Mouse (Mus musculus) gastrocnemius, postnatal 10 days (tissue): ENCODE measurements at regions not wholly inside any gene's neighbourhood (a gene's known extent, or its start where the extent isn't known, plus 50 kb on each side); places are given as distances from the start of the nearest gene placed in this dataset.

Source experiments
- DNase-seq: peaks from one replicate; pipeline ENCODE4 v3.0.0; 2021; ENCODE audit warnings: mixed read lengths

DNA sequence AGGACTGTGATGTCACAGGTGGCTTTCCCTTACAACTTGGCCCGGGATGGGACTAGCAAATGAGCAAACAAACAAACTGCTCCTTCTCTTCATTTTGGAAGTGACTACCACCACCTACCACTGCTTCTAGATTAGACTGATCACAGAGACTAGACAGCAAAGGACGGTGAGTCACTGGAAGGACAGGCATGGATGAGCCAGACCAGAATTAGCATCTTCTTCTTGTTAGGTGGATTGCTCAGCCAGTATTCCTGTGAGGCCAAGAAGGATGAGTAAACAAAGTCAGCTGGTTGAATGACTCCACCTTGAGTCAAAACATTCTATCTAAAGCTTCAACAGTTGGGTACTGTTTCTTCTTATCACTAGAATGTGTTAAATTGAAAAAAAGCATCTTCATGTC, 385.1 kb upstream of the Mon1b start:
- DNase-seq = no peak

DNA sequence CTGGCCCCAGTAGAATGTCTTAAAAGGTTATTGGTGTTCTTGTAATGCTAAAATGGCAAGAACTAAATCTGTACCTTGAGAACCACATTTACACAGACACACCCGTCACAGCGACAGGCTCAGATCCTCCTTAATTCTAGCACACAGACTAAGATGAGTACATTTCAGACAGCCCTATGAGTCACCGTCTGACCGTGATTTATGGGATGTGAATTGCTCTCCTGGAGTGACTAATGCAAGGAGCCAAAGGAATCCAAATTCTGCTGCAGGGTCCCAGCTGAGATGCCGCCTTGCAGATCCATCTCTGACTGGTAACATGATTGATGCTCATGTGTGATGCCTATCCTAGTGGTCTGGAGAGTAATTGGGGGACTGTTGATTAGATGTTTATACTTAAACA, 381.3 kb upstream of the Mon1b start:
- no peak for DNase-seq

DNA sequence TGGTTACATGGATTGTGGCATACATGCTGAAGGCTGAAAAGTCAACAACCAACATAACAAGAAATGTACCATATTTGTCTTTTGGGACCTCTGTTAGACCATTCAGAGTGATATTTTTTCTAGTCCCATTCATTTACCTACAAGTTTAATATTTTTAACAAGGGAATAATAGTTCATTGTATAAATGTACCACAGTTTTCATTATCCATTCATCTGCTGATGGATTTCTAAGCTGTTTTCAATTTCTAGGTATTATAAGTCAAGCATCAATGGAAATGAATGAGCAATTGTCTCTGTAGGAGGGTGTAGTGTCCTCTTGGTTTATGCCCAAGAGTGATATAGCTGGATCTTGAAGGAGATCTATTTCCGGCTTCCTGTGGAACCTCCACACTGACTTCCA, 375.9 kb upstream of the Mon1b start:
- no peak for DNase-seq

DNA sequence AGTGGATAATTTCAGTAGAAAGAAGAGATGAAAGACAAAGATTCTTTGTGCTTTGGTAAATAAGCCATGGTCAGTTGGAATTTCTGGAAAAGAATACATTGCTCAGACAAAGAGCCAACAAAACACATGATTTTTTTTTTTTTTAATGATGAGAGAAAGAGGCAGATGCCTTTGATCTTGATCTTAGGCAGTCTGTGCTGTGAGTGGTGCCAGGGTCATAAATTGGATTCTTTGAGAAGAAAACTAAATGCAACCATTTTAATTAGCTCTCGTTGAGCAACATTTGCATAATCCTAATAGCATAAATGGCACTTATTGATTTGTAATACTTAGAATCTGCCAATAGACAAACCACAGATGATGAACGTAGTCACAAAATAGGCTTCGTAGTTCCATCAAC, 372.1 kb upstream of the Mon1b start:
- DNase-seq = no peak

DNA sequence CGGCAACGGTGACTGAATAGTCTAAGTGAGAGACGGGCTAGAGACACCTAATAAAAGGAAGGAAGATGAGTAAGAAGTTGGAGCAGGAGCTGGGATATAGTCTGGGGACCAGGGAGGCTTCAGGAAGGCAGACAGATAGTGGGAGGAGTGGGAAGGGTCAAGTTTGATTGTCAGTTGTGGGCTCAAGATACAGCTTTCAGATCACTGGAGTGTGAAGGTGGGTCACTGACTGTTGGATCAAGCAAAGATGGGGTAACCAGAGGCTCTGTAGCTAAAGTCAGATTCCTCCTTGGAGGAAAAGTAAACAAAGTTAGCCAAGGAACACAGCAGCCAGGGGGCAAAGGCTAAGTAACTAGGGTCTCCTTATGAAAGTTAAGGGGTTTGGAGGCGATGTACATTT, 364.1 kb upstream of the Mon1b start:
- DNase-seq = no peak

DNA sequence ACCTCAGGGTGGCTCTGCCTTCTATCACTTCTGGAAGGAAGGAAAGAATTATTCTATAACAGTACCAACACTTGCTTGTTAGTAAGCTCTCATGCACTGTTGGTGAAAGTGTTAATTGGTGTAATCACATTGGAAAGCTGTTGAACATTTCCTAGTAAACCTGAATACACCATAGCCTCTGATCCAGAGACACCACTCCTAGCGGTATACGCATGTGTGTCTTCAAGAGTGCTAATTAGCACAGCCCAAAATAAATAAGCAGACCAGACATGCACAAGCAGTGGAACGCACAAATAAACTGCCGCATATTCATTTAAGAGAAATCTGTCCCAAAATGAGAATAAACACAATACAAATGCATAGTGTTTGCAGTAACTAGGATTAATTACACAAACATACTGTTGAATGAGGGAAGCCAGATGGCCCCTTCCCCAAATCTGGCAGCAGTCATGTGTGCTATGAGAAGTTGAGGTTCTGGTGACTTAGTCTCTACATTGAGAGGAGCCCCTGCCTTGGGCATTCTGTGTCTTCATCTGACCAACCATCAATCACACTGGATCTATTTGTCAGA, 335.0 kb upstream of the Mon1b start:
- DNase-seq = no peak

DNA sequence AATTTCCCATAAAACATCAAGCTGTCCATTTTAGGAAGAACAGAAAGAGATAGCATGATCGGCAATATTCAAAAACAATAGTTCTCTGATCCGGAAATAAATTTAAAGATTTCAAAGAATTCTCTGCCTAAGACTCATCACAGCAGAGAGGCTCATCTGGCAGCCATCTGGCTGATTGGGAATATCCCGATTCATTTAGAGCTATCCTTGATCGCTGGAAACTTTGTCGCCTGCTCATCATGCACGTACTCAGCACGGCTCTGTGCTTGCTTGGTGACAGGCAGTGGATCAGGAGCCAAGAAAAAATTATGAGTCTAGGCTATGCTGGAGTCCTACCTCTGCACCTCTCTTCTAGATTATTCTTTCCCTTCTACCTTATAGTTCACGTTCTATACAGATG, 332.0 kb upstream of the Mon1b start:
- no peak for DNase-seq

DNA sequence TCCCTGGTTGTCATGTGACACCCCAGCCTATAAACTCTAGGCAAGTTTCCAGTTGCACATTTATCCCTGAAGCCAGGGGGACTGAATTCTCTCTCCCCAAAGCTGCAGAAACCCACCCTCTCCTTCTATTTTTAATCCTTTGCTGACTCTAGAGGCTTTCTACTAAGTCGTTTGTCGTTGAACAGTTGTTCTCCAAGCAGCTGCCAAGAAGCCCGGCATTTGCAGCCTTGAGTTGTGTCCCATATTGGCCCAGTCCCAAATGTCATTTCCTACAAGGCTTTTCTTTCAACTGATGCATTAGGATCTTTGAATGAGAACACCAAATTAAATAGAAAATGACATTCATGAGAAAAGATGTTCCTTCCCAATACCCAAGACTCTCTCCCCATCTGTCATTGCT, 318.2 kb upstream of the Mon1b start:
- DNase-seq = no peak

DNA sequence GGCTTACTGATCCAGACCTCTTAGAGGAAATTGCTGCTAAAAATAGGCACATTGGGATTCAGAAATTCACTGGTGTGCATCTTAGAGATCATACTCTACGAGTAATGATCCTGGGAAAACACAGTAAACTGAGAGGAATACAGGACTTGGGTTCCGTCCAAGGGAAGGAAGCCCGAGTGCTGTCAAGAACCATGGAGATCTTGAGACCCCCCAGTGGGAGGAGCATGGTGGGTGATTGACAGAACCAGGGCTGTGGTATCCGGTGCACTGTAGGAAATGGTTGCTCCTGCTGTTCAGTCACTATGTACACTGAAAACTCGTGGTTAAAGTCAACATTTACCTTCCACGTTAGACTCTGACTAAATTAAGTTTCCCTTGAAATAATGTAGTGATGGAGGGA, 303.8 kb upstream of the Mon1b start:
- no peak for DNase-seq

DNA sequence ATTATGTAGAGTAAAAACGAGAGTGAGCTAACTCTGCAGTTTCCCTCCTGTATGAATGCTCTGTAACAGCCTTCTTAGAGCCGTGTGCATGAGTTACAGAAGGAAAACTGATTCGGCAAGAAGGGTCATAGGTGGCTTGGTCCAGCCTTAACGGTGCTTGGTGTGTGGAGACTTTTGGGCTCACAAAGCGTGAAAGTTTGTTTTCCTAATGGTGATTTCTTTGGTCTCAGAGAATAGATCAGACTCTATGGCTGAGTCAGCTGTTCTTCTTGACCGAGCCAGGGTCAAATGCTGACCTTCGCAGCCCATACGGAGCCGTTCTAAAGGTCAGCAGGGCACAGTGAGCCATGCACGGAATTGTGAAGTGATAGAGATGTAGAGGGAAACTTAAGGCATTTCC, 294.1 kb upstream of the Mon1b start:
- no peak for DNase-seq

DNA sequence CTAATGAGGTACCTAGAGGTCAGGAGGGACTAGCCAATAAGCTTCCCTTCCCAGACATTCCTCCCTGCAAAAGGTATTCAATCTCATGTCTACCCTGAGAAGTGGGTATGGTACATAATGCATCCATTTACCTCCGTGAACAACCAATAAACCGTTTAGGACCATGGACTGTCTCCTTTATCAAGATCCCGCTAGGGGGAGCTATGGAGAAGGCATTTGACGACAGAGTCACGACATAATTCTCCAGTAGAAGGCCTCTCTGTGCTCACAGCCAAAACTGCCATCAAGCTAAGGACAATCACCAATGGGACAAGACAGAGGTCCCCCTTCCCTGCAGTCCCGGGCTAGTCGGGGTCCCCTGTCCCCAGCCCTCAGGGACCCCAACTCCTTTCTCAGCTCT, 273.5 kb upstream of the Mon1b start:
- DNase-seq = no peak

DNA sequence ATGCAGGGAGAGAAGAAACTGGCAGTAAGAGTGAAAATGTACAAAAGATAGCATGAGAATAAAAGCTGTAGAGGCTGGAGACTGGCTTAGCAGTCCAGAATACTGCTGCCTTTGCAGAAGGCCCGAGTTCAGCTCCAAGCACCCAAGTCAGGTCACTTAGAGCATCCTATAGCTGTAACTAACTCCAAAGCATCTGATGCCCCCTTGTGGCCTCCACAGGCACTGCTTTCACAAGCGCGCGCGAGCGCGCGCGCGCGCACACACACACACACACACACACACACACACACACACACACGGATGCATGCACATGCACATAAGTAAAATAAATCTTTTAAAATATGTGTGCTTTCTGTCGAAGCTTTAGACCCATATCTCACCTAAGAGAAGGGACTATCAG, 271.2 kb upstream of the Mon1b start:
- DNase-seq = no peak

DNA sequence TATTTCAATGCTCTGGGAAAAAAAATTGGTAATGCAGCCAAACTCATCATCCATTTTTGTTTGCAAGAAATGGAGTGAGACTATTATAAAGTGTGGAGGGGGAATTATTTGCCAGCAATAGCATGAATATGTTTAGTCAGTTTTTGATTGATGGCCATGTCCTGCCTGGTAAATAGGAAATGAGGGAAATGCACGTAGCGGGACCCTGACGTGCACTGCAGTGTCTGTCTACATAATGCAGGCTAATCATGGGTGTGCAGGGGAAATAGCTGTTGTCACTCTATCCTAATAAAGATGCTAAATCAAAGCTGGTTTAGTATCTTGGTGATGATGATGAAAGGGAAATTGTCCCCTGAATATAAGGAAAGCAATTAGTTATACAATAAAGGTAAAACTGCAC, 251.9 kb upstream of the Mon1b start:
- no peak for DNase-seq

DNA sequence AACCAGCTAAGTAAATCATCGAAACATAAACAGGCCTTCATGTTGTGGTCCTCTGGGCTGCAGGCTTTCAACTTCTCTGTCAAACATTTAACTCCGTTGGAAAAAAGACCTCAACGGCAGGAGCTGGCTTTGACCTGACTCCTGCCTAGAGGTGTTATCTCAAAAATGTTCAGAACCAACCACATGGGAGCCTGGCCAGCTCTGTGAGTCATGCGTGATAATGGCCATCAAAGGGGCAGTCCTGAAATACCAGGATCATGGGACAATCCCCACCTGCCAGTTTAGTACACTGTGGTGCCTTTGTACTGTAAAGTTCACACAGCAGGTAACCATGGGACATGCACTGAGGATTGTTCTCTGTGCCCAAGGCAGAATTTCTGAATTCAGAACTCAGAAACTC, 251.4 kb upstream of the Mon1b start:
- DNase-seq = no peak

DNA sequence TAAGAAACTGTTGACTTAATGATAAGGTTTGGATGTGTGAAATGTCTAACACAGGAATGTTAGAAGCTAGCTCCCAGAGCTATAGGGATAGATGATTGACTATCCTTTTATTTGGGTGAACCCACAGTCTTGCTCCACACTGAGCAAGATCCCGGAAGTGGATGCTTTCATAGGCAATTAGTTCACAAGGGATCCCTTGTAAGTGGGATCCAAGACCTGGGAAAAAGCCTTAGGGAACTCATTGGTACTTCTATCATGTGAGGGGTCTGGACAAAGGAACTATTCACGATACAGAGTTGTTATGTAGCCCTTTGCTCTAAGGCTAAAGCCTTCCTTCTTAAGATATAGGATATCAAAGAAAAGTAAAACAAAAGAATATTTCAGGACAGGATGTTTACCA, 245.9 kb upstream of the Mon1b start:
- no peak for DNase-seq

DNA sequence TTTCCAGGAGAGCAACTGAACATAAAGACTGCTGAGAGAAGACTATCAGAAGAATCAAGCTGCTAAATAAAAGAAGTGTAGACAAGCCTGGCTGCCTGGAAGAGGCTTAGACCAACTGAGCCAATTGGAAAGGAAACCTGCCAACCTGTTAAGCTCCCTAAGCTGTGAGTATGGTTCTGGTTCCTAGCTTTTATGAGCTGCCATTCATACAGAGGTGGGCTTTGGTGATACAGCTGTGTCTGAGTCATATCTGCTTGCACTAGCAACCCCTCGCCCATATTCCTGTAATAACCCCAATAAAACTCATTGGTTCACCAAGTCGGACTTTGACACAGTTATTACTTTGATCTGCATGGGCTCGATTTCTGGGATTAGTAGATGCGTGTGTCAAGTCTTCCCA, 245.3 kb upstream of the Mon1b start:
- no peak for DNase-seq

DNA sequence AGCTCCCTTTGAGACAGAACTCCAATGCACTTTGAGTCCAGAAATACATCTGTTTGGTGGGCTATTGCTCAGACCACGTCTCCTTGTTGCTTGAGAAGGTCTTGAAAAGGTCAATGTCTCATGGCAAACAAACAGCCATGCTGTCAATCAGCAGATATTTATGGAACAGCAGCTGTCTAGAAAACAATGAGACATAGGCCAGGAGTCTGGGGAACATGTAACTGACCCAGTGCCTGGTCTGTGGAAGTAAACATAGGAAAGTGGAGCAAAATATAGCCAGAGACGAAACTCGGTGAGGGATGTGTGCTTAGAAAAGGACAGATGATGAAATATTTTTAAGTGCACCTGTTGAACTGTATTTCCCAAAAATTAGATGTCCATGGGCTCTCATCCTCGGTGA, 241.1 kb upstream of the Mon1b start:
- no peak for DNase-seq

DNA sequence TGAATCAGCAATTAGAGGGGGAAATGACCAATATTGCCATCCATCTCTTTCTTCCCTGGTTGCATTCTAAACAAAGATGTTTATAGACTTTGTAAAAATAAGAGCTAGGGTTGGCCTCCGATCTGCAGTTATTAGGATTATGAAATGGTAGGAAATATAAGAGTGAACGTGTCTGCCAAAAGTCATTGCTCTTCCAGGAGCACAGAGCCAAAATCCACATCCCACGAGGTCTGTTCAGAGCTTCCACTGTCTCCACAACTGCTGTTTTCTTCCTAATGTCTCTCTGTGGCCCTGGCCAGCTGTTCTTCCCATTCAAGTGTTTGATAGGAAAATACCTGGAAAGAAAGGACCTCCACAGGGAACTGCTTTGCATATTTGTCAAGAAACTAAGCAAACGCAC, 230.2 kb upstream of the Mon1b start:
- DNase-seq = no peak

DNA sequence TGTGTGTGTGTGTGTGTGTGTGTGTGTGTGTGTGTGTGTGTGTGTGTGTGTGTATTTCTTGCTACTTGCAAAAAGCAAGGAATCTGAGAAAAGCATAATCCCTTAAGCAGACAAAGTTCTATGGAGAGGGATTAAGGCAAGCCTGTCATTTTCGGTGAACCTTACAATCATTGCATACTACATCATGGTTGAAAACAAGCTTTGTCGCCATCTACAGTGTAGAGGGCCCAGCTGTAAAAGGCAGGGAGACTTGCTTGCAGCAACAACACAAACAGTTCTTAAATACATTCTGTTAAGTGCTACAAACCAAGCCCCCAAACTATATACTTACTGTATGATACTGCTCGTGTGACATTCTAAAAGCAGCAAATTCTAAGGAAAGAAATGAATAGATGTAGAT, 216.0 kb upstream of the Mon1b start:
- no peak for DNase-seq

DNA sequence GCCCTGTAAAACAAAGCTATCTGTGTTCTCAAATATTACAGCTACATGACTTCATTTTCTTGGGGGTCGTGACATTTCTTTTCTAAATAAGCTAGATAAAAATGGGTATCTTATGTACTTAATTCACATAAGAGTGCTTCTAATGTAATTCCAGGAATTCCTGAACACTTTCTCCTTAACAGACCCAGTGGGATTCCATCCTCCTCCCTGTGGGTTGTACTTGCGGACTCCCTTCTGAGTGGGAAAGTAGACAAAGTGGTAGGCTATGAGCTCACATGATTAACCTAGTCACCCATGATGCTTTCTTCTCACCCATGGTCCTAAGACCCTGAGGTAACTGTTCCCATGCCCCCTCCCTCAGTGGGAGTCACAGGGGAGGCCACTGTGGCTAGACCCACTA, 212.7 kb upstream of the Mon1b start:
- DNase-seq = no peak

DNA sequence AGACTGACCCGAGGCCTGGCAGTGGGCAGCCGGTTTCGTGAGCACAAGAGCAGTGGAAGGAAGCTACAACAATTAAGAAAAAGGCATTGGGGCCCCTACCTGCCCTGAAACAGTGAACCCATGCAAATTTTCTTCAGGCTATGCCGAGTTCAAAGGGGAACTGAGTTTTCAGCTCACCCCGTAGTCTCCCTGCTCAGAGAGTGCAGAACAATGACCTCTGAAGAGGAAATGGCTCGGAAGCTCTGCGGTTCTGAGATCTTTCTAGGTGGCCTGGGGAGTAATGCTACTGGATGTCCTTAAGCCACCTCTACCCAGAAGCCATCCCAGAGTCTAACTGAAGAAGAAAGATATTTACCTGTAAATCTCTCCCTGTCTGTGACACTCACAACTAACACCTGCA, 196.3 kb upstream of the Mon1b start:
- no peak for DNase-seq

DNA sequence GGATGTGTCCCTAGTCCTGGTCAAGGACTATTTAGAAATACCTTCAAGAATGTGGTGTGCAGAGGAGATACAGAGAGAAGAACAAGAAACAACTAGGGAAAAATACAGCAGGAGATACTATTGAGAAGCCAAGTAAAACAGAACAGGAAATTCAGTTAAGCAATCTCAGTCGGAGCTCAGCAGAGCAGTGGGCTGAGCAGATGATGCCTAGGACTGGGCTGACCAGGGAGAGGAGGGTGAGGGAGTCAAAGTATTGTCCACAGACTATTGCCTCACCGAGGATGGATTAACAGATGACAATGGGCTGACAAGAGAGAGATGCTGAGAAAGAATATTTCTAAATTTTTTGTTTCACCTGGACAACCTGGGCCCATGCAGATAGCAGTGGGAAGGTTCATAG, 181.4 kb upstream of the Mon1b start:
- DNase-seq = no peak

DNA sequence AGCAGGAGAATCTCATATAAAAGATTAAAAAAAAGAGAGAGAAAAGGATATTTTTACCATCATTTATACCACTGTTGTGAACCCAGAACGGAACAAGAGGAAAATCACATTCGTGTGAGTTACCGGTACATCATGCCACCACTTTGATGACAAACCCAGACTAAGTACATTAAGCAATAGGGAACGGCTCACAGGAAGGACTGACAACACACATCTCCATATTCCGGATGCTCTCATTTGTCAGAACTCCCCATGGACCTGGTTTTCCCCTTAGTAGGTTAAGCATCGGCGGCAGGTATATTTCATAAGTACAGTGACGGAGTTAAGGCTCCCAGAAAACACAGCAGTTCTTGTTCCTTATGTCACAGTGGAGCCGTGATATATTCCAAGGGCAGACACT, 170.8 kb upstream of the Mon1b start:
- no peak for DNase-seq

DNA sequence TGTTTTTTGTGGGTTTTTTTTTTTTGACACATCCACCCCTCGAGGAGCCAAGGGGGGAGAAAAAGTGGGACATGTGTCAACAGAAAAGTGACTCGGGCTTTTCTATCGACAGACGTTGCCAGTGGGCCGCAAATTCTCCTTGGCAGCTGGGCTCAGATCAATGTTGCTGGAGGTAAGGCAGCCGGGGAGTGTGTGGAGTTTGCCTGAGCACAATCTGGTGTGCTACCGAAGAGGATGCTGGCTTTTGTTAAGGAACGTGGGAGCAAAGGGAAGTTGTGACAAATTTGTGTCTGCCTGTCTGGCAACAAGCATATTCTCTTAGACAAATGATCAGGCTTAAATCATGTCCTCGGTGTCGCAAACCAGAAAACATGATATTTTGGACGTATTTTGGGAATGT, 170.2 kb upstream of the Mon1b start:
- no peak for DNase-seq

DNA sequence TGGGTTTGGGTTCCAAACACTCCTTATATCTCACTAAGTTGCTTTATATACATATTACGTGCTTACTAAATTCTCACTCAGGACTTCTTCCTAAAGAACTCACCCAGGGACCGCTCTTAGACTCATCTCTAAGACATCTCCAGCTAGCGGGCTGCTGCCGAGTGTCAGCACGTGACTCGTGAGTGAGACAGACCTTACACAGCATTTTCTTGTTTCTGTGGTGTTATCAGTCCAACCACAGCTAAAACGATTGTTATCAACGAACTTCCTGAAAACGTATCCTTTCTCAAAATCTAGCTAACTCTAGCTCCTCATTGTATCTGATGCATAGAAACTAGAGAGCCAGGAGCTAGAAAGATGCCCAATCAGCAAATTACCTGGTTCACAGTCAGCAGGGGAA, 168.7 kb upstream of the Mon1b start:
- no peak for DNase-seq
